Mouse (Mus musculus): ENCODE results near the gene Alox5. TPM values are rescaled to one million over a fixed set of nuclear protein-coding genes. Genes with fewer than 3 reads are reported as not detected.

The Alox5 gene
- total RNA-seq, 2 experiments from 2014 or later, result 3.6 to 4.1 TPM

GRCm38 (mm10) chr6:116418487-116418886, 42.5 kb downstream of the Alox5 start:
- no peak for DNase-seq (ENCODE audit: low spot score in 2 of 2)

- DNase-seq (ENCODE audit: low spot score in 2 of 2), result no peak
Measured at GRCm38 (mm10) chr6:116417518-116418315, 43.3 kb downstream of the Alox5 start.

DNA sequence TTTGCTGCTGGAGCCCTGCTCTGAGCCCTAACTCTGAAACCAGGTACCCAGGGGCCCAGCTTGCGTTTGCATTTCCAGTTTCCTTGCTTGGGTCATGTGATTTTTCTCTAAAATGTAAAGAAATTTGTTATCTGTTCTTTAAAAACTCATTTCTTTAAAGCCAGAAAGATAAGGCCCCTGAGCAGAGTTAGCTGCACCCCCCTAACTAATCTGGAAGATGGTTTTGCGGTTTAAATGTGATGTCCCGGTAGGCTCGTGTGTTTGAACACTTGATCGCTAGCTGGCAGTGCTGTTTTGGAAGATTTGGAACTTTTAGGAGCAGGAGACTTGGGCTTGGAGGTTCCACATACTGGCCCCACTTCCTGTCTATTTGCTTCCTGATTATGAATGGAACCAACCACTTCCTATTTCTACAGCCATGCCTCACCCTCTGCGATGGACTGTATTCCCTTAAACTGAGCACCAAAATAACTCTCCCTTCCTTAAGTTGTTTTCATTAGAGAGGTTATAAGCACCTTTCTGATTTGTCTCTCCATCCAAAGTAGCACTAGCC, 44.9 kb downstream of the Alox5 start:
- DNase-seq (ENCODE audit: low spot score in 2 of 2), result no peak

DNA sequence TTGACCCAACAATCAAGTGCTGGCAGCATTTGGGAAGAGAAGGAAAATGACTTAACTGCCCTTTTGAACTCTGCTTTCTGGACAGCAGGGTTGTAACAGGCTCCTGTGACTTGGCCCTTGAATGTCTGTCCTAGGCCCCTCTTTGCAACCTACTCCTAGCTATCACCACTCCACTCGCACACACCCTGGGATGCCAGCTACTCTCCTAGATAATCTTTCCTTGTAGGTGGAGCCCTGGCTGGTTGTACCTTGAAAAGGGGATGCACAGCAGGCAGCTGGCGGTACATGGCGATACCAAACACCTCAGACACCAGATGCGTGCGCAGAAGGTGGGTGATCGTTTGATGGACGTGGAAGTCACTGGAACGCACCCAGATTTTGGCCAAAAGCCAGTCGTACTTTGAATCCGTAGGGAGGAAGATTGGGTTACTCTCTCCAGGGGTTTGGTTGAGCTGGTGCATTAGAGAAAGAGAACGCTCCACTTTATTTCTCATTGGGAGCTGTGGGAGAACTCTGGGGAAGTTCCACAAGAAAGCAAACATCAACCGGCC, 45.8 kb downstream of the Alox5 start:
- no peak for DNase-seq (ENCODE audit: low spot score in 2 of 2)

DNA sequence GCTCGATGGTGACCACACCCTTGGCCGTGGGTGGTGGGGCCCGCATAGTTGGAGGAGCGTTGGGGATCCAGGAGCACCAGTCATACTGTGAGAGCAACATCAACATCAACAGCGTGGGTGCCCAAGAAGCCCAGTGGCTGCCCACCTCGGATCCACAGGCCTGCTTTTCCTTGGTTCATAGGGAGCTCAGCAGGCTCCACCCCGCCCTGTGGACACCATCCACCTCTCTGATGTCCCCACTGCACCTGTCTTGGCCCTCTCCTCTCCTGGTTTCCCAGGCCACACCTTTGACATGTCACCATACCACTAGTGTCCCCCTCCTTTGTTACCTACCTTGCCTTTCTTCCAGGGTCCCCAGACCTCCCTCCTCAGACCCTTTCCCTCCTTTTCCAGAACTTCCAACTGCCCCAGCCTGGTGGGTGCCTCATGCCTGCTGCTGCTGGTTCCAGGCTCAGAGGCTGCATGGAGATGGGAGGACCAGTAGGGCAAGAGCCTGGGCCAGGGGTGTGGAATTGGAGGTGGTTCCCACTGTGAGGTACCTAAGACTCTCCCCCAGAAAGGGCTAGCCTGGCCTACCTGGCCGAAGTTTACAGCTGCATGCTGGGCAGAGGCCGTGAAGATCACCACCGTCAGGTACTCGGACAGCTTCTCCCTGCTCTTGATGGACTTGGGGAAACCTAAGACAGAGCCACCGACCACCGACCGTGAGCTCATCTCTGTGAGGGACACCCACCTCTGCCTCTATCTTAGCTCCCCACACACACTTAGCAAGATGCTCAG, 48.2 kb downstream of the Alox5 start:
- DNase-seq (ENCODE audit: low spot score in 2 of 2), result no peak

GRCm38 (mm10) chr6:116411716-116412115, 49.3 kb downstream of the Alox5 start:
- DNase-seq (ENCODE audit: low spot score in 2 of 2), result no peak

- no peak for DNase-seq (ENCODE audit: low spot score in 2 of 2)
Measured at GRCm38 (mm10) chr6:116410436-116410835, 50.5 kb downstream of the Alox5 start.

GRCm38 (mm10) chr6:116407956-116408657, 52.9 kb downstream of the Alox5 start:
- no peak for DNase-seq (ENCODE audit: low spot score in 2 of 2)

DNA sequence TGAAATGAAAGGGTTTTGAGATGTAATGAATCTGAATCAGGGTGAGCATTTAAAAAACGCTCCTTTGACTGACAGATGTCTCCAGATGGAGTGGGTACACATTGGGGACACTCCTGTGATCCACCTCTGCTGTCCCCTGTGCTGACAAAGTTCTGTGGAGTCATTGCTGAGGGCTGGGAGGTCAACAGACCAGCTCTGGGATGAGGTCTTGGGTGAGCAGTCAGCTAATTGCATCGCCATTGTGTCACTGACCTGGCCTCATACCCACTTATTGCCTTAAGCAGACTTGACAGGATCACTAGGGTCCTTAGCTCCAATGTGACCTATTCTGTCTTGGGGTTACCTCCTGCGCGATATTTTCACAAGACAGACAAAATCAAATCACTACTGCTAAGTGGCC, 53.8 kb downstream of the Alox5 start:
- no peak for DNase-seq (ENCODE audit: low spot score in 2 of 2)

GRCm38 (mm10) chr6:116406680-116407079, 54.3 kb downstream of the Alox5 start:
- no peak for DNase-seq (ENCODE audit: low spot score in 2 of 2)

DNA sequence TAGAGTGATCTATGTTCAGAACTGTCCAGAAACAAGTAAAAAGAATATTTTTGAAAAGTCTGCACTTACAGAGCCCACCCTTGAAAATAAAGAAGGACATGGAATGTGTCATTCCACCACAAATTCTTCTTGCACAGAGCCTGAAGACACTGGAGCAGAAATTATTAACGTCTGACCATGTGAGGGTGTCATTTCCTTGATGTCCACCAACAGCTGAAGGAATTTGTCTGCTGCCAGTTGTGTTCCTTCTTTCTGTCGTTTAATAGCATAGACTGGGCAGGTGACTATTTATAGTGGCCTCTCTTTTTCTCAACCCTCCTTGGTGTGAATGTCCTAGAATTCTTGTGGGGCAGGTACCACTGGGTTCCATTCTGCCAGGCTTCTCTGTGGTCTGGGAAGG, 54.8 kb downstream of the Alox5 start:
- DNase-seq (ENCODE audit: low spot score in 2 of 2), result no peak

DNA sequence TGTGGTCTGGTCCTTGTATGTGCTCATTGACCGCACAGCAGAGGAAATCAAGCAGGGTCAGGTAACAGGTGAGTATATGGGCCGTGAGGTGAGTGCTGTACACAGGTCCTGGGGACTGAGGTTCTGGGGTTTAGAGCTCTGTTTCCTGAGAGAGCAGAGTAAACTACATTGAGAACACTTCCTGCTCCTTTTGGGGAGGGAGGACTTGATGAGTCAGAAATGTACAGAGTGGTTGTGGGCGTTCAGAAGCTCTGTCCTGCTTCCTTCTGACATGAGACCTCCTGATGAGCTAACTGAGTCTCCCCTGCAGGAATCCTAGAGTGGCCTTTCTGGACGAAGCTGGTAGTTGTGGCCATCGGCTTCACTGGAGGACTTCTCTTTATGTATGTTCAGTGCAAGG, 55.3 kb downstream of the Alox5 start:
- DNase-seq (ENCODE audit: low spot score in 2 of 2), result no peak

GRCm38 (mm10) chr6:116405243-116405642, 55.7 kb downstream of the Alox5 start:
- DNase-seq (ENCODE audit: low spot score in 2 of 2), result no peak

DNA sequence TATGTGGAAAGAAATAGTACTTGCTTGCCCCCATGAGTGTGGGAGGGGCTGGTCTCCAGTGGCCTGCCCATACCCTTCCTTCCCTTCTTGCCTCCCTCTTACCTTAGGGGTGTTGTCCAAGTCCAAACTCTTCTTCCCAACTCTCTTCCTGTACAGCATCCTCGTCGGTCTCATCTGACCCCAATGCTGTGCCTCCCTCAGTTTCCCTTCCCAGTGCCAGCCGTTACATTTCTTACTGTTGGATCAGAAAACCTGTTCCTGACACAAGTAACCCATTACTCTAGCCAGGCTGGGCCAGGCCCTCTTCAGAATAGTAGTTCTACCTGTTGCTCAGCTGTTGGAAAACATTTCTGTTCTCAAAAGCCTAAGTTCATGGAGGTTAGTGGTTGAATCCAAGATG, 58.6 kb downstream of the Alox5 start:
- no peak for DNase-seq (ENCODE audit: low spot score in 2 of 2)

DNA sequence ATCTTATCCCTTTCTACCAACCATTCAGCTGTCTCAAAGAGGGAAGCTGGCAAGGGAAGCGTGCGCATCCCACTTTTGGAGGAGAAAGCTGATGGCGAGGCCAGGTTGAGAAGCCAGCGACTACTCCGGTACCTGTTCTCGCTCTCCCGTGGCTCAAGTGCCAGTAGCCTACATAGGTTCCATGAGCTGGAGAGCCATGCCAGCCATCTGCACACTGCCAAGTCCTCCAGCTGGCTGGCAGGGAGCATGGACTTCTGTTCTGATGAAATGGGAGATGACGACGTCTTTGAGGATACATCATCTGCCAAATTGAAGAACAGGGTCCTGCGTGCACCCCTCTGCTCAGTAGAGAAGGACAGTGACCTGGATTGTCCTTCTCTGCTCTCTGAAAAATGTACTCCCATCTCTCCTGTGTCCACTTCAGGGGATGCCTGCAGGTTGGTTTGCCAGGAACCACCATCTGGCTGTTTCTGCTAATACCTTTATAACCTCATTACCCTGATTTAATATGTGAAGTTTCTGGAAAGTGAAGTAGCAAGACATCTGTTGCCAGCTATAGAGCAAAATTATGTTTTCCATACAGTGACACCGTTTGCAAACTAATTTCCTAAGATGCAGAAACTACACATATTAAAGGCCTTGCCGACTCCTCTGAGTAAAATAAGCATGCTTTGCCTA, 59.1 kb downstream of the Alox5 start:
- no peak for DNase-seq (ENCODE audit: low spot score in 2 of 2)

- DNase-seq (ENCODE audit: low spot score in 2 of 2), result no peak
Measured at GRCm38 (mm10) chr6:116398136-116398535, 62.8 kb downstream of the Alox5 start.

DNA sequence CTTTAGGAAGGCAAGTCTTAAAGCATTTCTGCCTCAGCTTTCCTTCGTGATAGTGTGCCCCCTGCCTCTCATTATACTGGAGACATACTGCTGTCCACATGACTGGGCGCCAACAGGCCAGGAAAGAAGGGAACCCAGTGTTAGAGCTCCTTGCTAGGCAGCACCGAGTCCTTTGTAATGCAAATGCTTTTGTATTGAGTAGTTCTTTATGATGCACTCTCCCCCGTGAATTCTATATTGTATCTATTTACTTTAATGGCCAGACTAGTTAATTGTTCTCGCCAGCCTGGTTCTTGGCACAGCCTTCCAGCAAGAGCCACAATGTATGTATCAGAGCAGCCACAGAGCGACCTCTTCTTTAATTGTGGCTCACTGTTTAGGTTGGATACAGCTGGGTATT, 63.4 kb downstream of the Alox5 start:
- DNase-seq (ENCODE audit: low spot score in 2 of 2), result no peak

DNA sequence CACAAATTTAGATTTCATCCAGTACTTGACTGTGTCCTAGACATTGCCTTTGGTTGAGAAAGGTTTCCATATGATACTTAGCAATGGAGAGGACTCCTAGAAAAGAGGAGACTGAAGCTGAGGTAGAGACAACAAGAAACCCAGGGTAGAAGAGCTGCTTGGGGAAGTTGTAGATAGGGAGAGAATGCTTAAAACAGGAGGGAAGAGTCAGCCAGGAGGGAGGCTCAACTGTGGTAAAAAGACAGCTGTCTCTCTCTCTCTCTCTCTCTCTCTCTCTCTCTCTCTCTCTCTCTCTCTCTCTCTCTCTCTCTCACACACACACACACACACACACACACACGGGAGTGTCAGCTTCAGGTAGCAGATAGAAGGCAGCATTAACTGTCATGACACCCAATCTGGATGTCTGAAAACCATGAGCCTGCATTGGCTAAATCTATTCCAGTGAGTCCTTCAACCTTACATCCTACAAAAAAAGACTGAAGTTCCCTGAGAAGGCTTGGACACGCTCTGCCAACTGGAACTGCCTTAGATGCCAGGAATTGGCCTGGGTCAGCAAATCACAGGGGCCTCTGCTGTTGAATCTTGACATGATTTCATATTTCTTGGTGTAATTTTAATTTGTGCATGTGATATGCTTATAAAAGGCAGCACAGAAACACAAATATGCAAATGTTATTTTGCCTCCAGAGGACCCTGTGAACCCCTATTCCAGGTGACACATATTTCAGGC, 65.9 kb downstream of the Alox5 start:
- DNase-seq (ENCODE audit: low spot score in 2 of 2), result no peak

DNA sequence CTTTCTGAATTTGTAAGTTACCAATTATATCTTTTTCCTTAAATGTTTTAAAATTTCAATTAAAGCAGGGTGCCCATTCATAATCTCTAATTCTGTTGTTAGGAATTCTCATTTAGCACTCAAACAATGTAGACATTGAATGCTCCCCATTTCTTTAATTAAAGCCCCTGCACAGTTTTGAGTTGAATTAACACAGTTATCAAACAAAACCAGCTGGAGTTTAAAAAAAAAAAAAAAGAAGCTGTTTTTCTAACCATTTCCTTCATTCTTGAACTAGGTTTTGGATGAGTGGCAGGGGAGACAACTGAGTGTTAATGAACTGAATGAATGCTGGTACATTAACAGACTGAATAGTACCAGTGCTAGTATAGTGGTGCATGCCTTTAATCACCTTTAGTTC, 71.5 kb downstream of the Alox5 start:
- DNase-seq (ENCODE audit: low spot score in 2 of 2), result no peak

- DNase-seq (ENCODE audit: low spot score in 2 of 2), result no peak
Measured at GRCm38 (mm10) chr6:116388068-116388467, 72.9 kb downstream of the Alox5 start.
